Mouse (Mus musculus) c-Kit-negative CD71-positive TER-119-positive erythroid progenitor cells, embryonic 14.5 days (primary cell): ENCODE results near the gene Macf1.

Experiments used
- DNase-seq: peaks from one replicate; pipeline ENCODE4 v3.0.0-alpha.2; 2013; ENCODE audit warnings: low read depth, low spot score

Macf1 gene

GRCm38 (mm10) chr4:123305789-123306188 lies 378.4 kb downstream of the Macf1 start:
- DNase-seq, result no peak
